Mouse (Mus musculus) B cell, adult (primary cell): Measurements from ENCODE around the gene Olfr287. TPM values are rescaled to one million over a fixed set of nuclear protein-coding genes. Genes with fewer than 3 reads are reported as not detected.

Source experiments
- total RNA-seq: library from RNA; stranded (reverse); gene quantifications from 4 replicates; pipeline ENCODE4 v1.2.4, GENCODE M21; 2023; ENCODE audit not compliant: inconsistent age

Gene Olfr287
- total RNA-seq, result not detected in 4 replicates

GRCm38 (mm10) chr15:98220877-98221276 lies at the start of gene Olfr287, which contains the start of gene Gm44579:
Olfr287 (minus strand) TSS chr15:98221056.
Gm44579 (minus strand) TSS chr15:98220977.

DNA sequence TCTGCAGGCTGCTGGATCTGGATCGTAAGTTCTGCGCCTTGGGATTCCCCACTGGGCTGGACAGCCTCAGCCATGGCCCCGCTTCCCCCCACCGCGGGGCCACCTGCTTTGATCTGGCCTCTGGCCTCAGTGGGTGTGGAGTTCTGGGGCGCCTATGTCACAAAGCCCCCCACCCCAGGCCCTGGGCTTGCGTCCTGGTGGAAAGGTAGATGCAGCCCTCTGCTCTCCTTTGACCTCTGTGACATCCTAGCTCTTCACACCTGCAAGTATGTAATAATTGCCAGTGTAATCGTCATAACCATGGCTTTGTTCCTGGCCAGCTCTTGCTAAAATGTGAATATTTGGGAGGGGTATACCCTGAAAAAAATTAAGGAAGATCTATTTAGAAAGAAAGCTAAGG lies 36.3 kb upstream of the Olfr287 start, which contains the start of gene H1fnt:
H1fnt (minus strand) TSS at position 101 of the 400 bp plus-strand sequence.

GRCm38 (mm10) chr15:98234350-98234749 lies 13.5 kb upstream of the Olfr287 start, which contains the start of gene Olfr286:
Olfr286 (minus strand) TSS chr15:98234450.

DNA sequence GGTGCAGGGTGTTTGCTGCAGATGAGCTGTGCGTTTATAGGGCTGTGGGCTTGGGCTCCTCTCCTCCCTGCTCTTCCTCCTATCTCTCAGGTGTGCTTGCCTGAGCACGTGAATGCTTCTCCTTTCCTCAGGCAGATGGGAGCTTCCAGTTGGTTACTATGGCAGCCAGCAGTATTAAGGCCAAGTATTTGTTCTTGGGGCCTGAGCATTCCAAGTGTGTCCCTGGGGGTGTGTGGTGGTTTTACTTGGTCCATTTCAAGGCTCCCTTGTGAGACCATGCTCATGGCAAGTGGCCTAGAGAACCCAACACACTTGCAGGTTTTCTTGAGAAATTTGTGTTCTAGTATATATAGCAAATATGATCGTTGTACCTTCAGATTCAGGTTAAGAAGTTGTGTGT lies 25.4 kb downstream of the Olfr287 start, which contains the start of gene Olfr288:
Olfr288 (minus strand) TSS at position 101 of the 400 bp plus-strand sequence.

DNA sequence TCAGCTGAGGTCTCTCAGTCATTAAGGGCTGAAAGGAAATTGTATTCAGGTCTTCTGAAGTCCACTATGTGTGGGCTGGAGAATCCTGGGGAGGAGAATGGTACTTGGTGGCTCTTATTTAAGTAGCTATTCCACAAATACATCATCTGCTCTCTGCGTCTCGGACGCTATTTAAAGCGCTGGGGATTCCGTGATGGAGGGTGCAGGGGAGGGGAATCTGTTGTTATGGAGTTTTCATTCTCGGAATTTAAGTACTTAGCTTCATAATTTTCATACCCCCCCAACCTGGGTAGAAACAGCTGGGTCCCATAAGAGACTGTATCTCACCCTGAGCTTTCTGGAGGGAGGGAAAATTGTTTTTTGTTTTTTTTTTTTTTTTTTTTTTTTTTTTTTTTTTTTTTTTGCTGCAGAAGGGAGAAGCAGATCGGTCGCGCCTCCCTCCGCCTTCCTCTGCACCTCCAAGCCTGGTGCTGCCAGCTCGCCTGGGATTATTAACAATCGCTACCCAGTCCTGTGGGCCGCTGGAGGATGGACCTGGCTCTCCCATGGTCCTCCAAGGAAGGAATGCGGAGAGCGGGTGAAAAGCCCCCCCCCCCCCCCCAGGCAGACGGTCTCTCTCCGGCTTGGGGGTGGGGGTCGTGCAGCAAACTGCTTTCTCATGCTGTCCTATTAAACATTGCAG lies 53.8 kb downstream of the Olfr287 start, which contains the start of gene Ccdc184:
Ccdc184 (plus strand) TSS at position 196 of the 682 bp plus-strand sequence.

GRCm38 (mm10) chr15:98165525-98165924 lies 55.3 kb downstream of the Olfr287 start, which contains the start of gene Asb8:
Asb8 (minus strand) TSS chr15:98165625.

Other genes with a start within 250 kb of the Olfr287 start
- gene Col2a1, start 216.4 kb downstream of the Olfr287 start, total RNA-seq, result 0.39 to 0.48 TPM in 2 of 4 replicates, not detected in the others
- gene Pfkm, start 128.5 kb downstream of the Olfr287 start, total RNA-seq, result 4.6 to 8.1 TPM (median 5.5 TPM) in 4 replicates
- 60.4 to 67.2 TPM (median 62.3 TPM) in 4 replicates for gene Senp1, start 127.3 kb downstream of the Olfr287 start, total RNA-seq
- gene Asb8, start 55.4 kb downstream of the Olfr287 start, total RNA-seq, result 15.8 to 21.0 TPM (median 18.6 TPM) in 4 replicates
- not detected in 4 replicates for gene Ccdc184, start 53.9 kb downstream of the Olfr287 start, total RNA-seq
- not detected in 4 replicates for gene Olfr288, start 25.5 kb downstream of the Olfr287 start, total RNA-seq
- not detected in 4 replicates for gene Gm44579, start 79 bp downstream of the Olfr287 start, total RNA-seq
- gene Olfr286, start 13.4 kb upstream of the Olfr287 start, total RNA-seq, result not detected in 4 replicates
- not detected in 4 replicates for gene H1fnt, start 36.2 kb upstream of the Olfr287 start, total RNA-seq
- gene Zfp641, start 75.1 kb upstream of the Olfr287 start, total RNA-seq, result not detected in 4 replicates
- gene Olfr285, start 96.3 kb upstream of the Olfr287 start, total RNA-seq, result not detected in 4 replicates
- gene Olfr284, start 119.9 kb upstream of the Olfr287 start, total RNA-seq, result not detected in 4 replicates
- not detected in 4 replicates for gene Olfr283, start 159.9 kb upstream of the Olfr287 start, total RNA-seq
- not detected in 4 replicates for gene Olfr282, start 210.2 kb upstream of the Olfr287 start, total RNA-seq
- gene Olfr281, start 231.5 kb upstream of the Olfr287 start, total RNA-seq, result not detected in 4 replicates
- not detected in 4 replicates for gene OR5BS1P, start 248.8 kb upstream of the Olfr287 start, total RNA-seq